Mouse (Mus musculus) C3H10T1/2 (cell line): Measurements from ENCODE around the gene Tanc2. TPM values are rescaled to one million over a fixed set of nuclear protein-coding genes. Genes with fewer than 3 reads are reported as not detected.

Source experiments
- polyA plus RNA-seq, 2 experiments: library from polyadenylated mRNA; unstranded; fragments of >200 nt; fragmentation: generic; extraction: Trizol; gene quantifications; one replicate each; pipeline ENCODE4 v1.2.1; 2012; ENCODE audit warnings: missing spikeins in 2 of 2

Gene Tanc2
- polyA plus RNA-seq = 10 to 100 TPM in 1 of 2 experiments, 1 to 10 TPM in 1; 1.8 to 10.2 TPM

GRCm38 (mm10) chr11:105589877-105590641 lies at the start of gene Tanc2:
Gene Tanc2, plus strand, starts transcription at chr11:105589986.

GRCm38 (mm10) chr11:105952911-105953386 lies 363.2 kb downstream of the Tanc2 start, which contains the start of gene Cyb561:
Gene Cyb561, minus strand, starts transcription at chr11:105953336.

GRCm38 (mm10) chr11:105967741-105968574 lies 378.2 kb downstream of the Tanc2 start, which contains the start of gene Ace:
Gene Ace, plus strand, starts transcription at chr11:105967945.

Other genes with a start within 250 kb of the Tanc2 start
- under 1 TPM; 0.34 to 0.99 TPM for gene March10, start 133.3 kb upstream of the Tanc2 start, polyA plus RNA-seq